Mouse (Mus musculus) hindlimb bud, embryonic 11.5 days (tissue): ENCODE measurements around the gene Slc25a39.
"Not testable (repeated sequence)": the region's sequence is repeated elsewhere in the genome, so short reads cannot be mapped to it uniquely, and the experiment has no call there.

Experiments used
- DNase-seq: peaks from one replicate; pipeline ENCODE4 v3.0.0-alpha.2; 2012; ENCODE audit warnings: low read depth, low spot score; ENCODE audit errors: extremely low spot score

Gene Slc25a39

GRCm38 (mm10) chr11:102415034-102415802 lies 7.5 kb upstream of the Slc25a39 start:
- DNase-seq: no peak

GRCm38 (mm10) chr11:102413059-102413458 lies 5.3 kb upstream of the Slc25a39 start:
- no peak for DNase-seq

- DNase-seq: no peak
Measured at GRCm38 (mm10) chr11:102411704-102412103, 4.0 kb upstream of the Slc25a39 start.

GRCm38 (mm10) chr11:102411061-102411460 lies 3.3 kb upstream of the Slc25a39 start:
- DNase-seq: no peak

- not testable (repeated sequence) for DNase-seq
Measured at GRCm38 (mm10) chr11:102410345-102410744, 2.6 kb upstream of the Slc25a39 start.

- no peak for DNase-seq
Measured at GRCm38 (mm10) chr11:102409795-102410330, 2.1 kb upstream of the Slc25a39 start.

GRCm38 (mm10) chr11:102408888-102409794 lies 1.4 kb upstream of the Slc25a39 start:
- no peak for DNase-seq

- DNase-seq: peak; percentile 93
Measured at GRCm38 (mm10) chr11:102408344-102408876, 664 bp upstream of the Slc25a39 start.

GRCm38 (mm10) chr11:102406900-102407833 lies 579 bp downstream of the Slc25a39 start:
- DNase-seq: no peak

- no peak for DNase-seq
Measured at GRCm38 (mm10) chr11:102406401-102406800, 1.3 kb downstream of the Slc25a39 start.

- no peak for DNase-seq
Measured at GRCm38 (mm10) chr11:102405544-102406285, 2.0 kb downstream of the Slc25a39 start.

- no peak for DNase-seq
Measured at GRCm38 (mm10) chr11:102404161-102405010, 3.4 kb downstream of the Slc25a39 start.

- DNase-seq: no peak
Measured at GRCm38 (mm10) chr11:102403657-102404056, 4.1 kb downstream of the Slc25a39 start.

GRCm38 (mm10) chr11:102401898-102402500 lies 5.7 kb downstream of the Slc25a39 start:
- no peak for DNase-seq

- no peak for DNase-seq
Measured at GRCm38 (mm10) chr11:102400513-102401084, 7.1 kb downstream of the Slc25a39 start.

GRCm38 (mm10) chr11:102399610-102400072 lies 8.1 kb downstream of the Slc25a39 start:
- DNase-seq: no peak

GRCm38 (mm10) chr11:102399107-102399506 lies 8.6 kb downstream of the Slc25a39 start:
- DNase-seq: no peak
